Mouse (Mus musculus) liver, postnatal 0 days (tissue): ENCODE data around the gene Olfr606.
"Not testable (repeated sequence)": the region's sequence is repeated elsewhere in the genome, so short reads cannot be mapped to it uniquely, and the experiment has no call there.

Experiments
- CTCF ChIP-seq: sonication (generic); IDR thresholded peaks from 2 replicates; pipeline ENCODE4 v1.5.1; 2016; ENCODE audit warnings: antibody characterized with exemption, low read depth
- EP300 ChIP-seq: IDR thresholded peaks from 2 replicates; pipeline ENCODE4 v1.6.1; 2016; ENCODE audit warnings: antibody characterized with exemption, low read depth, mild to moderate bottlenecking

- TF ChIP-seq CTCF, EP300: not testable (repeated sequence)
Observed at GRCm38 (mm10) chr7:103477106-103477505, 28.3 kb downstream of the Olfr606 start.
